Mouse (Mus musculus): ENCODE data around the gene Amot. TPM values are rescaled to one million over a fixed set of nuclear protein-coding genes. Genes with fewer than 3 reads are reported as not detected.

Gene Amot
- 3.3 and 4.6 TPM in 2 replicates for polyA plus RNA-seq (2012)

GRCm38 (mm10) chrX:145504717-145505415 lies at the start of gene Amot:
TSS of gene Amot (minus strand) at chrX:145505181.

Other genes with a start within 250 kb of the Amot start
- gene Lhfpl1, start 156.1 kb downstream of the Amot start, polyA plus RNA-seq (2012): not detected in 2 replicates

Measured in megakaryocyte-erythroid progenitor cell, adult 5 weeks (primary cell).